Mouse (Mus musculus) left cerebral cortex, adult 11 months (tissue): ENCODE measurements at regions not wholly inside any gene's neighbourhood (a gene's known extent, or its start where the extent isn't known, plus 50 kb on each side); places are given as distances from the start of the nearest gene placed in this dataset.

Experiments
- DNase-seq: peaks from one replicate; pipeline ENCODE4 v3.0.0; 2022; ENCODE audit warnings: low spot score

GRCm38 (mm10) chr16:73835715-73836440, 575.7 kb downstream of the Robo2 start:
- DNase-seq, result no peak

DNA sequence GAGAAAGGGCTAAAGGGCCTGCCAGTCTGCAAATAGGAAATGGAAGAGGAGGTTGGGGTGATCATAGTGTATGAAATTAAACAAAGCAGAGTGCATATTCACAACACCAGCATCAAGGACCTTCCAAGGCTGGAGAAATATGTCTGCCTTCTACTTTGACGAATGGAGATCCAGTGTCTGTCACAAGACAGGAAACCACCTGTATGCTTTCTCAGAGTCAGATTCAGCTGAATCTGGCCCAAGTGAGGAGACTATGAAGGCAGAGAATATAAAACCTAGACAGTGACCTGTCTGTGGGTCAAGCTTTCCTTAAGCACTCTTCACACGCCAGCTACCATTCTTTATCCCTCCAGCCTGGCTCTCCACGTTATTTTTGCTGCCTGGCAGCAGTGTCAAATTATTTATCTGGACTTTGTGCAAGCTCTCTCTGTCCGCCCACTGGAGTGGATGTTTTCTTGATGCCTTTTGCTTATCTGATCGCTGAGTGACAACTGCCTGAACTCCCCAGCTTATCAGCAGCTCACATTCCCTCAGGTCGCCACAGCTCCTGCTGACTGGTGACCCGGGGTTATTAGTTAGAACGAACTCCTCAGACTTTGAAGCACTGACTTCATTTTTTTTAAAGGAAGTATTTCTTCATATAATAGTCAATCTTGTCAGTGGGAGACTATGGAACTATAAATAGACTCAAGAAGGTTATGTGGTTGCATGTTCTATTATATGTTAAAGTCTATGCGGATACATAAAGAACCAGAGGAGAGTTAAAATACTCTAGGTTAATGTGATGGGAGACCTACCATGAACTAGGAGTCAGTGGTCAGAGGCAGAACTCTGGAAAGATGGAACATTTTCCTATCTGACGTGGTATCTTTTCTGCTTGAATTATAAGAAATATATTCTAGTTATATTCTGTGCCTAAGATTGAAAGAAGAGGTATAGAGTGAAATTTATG, 590.0 kb downstream of the Robo2 start:
- no peak for DNase-seq

GRCm38 (mm10) chr16:73804572-73804971, 607.1 kb downstream of the Robo2 start:
- DNase-seq, result no peak

DNA sequence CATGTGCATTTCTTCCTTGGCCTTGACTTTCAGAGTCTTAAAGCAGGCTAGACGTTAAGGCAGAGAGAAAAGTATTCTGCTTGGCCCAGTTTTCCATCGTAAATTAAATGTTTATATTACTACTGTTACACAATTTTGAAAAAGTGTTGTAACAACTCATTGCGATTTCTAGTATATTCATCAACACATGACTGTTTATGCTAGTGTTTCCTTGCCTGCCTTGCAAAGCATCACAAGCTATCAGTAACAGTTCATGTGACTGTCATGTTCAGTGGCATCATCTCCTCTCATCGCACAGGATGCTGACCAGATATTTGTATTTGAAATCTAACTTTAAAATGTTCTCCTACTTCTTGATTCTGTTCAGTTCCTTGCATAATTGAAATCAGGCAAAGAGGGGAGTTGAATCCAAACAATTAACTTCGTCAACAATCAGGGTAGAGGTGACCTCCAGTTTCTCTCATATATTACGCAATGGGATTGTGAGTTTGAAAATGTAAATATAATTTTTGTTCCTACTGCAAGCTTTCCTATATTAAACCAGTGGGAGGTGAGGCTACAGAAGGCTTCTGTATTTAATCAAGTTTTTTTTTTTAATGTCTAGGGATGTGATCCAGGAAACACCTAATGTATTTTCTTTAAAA, 615.0 kb downstream of the Robo2 start:
- DNase-seq, result no peak

GRCm38 (mm10) chr16:73785074-73785438, 626.6 kb downstream of the Robo2 start:
- no peak for DNase-seq

DNA sequence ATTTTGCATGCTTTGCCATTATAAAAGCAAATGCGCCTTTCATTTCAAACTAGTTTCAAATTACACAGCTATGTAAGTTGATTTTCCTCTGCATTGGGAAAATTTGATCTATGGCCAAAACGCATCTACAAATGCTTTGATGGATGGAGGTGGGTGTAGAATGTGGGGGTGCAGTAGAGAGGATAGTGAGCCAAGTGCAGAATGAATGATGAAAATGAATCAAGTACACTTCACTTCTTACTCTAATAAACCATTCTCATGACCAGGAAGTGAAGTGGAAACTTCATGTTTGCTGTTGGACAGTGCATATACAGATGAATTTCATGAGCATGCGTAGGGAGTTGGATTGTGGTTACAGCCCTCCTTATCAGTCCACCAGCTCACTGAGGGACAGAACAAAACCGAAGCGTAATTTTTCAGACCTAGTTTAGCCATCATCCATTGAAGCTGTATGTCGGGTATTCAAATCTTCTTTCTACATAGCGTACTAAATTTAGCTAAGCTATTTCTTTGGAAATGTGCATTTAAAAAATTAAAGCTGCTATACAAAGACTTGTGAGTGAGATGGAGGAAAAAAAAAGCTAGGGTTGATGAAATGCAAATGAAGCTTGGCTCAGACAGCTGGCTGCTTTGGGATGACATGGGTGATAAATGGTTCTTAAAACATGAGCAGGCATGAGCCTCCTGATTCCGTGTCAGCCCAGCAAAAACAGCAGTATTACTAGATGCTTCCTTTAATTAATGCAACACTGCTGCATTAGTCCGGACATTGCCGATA, 627.1 kb downstream of the Robo2 start:
- DNase-seq, result peak; percentile 6

DNA sequence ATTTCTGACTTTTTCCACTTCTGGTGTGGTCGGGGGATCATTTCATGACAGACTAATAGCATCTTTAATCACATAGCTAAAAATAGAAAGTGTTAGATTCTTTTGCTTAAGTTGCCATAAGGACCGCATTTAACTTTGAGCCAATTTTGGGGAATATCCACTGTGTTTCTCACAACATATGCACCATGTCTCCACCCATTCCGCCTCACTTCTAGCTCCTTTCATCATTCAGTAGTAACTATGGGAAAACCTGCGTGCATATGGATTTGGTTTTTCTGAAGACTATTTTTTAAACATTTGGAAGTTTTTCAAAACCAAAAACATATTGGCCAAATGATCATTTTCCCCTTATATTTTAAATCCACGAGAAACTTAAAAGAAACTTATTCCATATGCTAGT, 639.2 kb downstream of the Robo2 start:
- DNase-seq, result no peak

GRCm38 (mm10) chr16:73770440-73770856, 641.2 kb downstream of the Robo2 start:
- no peak for DNase-seq

- no peak for DNase-seq
Measured at GRCm38 (mm10) chr16:73769729-73770128, 641.9 kb downstream of the Robo2 start.

GRCm38 (mm10) chr16:73768706-73769105, 642.9 kb downstream of the Robo2 start:
- DNase-seq, result no peak

GRCm38 (mm10) chr16:73765184-73765583, 646.4 kb downstream of the Robo2 start:
- DNase-seq, result no peak

DNA sequence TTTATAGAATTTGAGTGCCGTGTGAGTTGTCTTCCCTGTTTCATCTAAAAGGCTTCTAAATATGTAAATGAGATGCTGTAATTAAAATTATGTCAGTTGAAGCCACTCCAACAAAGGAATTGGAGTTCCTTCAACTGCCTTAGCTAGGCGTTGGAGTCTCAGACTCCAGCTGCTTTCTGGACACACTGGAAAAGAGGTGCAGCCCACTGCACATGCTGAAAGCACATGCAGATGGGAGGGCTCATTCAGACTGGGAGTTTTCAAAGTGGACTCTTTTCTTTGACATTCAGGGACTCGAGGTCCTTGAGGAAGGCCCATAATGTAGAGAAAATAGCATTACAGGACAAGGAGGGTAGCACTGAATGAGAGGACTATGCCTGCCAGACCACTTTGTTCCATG, 650.7 kb downstream of the Robo2 start:
- DNase-seq, result no peak

DNA sequence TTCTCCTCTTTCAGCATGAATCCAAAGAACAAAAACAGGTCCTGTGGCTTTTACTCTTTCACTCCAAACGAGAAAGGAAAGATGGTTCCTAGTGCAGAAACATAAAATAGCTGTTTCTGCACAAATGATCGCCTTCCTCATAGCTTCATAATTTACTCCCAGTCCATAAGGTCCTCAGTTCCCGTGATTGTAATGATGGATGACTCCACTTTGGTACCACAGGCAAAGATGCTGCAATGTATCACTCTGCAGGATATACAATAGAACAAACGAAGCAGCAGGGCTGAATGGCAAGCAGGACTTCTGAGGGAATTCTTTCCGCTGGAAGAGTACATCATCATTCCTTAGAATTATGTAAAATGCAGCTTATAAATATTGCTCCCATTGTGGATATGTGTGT, 652.8 kb downstream of the Robo2 start:
- DNase-seq, result no peak

GRCm38 (mm10) chr16:73754302-73754701, 657.3 kb downstream of the Robo2 start:
- no peak for DNase-seq

DNA sequence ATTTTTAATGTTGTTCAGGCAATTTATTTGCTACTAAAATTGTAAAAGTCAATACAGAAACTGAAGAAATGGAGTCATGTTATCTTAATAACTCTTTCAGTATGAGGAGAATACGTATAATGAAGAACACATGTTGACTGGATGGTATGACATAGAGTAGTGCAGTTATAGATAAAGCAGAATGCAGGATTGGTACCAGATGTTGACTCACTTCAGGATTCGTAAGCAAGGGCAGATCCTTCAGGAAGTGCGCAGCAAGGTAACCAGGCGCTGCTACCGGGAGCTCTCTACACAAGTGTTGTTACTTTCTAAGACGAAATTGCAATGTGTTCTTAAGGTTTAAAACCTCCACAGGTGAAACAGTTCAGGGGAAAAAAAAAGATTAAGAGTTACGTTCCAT, 683.3 kb downstream of the Robo2 start:
- no peak for DNase-seq

DNA sequence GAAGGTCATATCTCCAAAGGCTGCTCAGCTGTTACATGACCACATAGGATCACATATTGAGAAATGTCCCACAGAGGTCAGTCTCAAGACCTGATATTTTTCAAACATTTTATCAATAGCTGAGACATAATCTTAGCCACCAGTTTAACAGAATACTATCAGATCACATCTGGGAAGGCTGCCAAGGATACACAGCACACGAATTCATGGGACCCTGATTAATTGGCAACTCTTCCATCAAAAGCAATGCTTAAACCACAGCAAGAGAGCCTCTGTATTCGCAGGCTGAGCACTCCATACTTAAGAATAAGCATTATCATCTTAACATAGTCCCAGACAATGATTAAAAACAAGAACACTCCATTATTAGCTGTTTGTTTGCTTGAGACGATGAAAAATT, 691.9 kb downstream of the Robo2 start:
- DNase-seq, result no peak

DNA sequence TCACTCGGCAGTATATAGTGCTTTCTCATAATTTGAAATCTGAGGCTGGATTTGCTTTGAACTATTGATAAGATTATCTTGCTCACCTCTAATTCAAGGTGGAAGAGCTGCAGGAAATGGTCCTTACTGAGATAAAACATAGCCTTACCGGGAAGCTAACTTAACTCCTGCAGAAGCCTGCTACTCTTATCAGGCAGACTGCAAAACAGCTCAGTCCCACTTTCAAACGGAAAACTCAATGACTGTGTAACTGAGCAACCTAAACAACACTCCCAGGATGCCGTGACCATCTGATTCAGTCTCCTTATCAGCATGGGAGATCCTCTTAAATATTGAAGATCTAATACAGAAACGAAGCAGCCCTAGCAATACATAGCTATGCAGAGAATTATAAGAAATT, 695.3 kb downstream of the Robo2 start:
- DNase-seq, result no peak

DNA sequence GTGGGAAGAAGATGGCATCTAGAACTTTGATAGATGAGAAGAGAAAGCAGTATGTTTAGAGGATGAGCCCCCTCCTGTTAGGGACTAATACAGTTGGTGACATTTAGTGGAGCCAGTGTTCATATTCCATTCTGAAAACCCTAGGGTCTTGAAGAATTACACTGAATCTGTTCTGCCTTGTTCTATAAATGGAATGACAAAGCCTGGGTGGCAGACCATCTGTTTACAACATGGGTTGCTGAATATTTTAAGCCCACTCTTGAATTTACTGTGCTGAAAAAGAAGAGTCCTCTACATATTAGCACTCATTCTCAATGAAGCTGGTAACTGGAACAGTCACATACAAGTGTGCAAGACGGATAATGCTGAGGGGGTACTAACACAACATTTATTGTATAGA, 704.6 kb downstream of the Robo2 start:
- DNase-seq, result peak; percentile 4

DNA sequence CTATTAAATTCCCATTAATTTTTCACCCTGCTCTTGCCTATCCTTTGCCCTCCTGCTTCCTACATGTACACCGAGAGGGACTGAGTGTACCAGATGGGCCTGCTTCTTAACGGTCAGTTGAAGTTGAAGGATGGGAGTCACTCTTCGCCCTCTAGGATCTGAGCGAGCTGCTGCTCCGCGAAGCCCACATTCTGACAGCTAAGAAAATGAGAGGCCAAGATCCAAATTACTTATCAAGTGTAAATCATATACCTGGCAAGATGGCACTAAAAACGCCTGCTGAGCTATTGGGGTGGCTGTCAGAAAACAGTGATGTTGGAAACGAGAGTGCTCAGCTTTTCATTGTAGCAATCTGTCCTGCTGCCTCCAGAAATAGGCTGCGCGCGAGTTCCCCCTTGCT, 722.4 kb downstream of the Robo2 start:
- DNase-seq, result no peak

- no peak for DNase-seq
Measured at GRCm38 (mm10) chr16:73679804-73680203, 731.8 kb downstream of the Robo2 start.

GRCm38 (mm10) chr16:73670516-73670915, 741.1 kb downstream of the Robo2 start:
- no peak for DNase-seq
